Mouse (Mus musculus): ENCODE data around the gene Gm10718.
"Not testable (repeated sequence)": the region's sequence is repeated elsewhere in the genome, so short reads cannot be mapped to it uniquely, and the experiment has no call there.

DNA sequence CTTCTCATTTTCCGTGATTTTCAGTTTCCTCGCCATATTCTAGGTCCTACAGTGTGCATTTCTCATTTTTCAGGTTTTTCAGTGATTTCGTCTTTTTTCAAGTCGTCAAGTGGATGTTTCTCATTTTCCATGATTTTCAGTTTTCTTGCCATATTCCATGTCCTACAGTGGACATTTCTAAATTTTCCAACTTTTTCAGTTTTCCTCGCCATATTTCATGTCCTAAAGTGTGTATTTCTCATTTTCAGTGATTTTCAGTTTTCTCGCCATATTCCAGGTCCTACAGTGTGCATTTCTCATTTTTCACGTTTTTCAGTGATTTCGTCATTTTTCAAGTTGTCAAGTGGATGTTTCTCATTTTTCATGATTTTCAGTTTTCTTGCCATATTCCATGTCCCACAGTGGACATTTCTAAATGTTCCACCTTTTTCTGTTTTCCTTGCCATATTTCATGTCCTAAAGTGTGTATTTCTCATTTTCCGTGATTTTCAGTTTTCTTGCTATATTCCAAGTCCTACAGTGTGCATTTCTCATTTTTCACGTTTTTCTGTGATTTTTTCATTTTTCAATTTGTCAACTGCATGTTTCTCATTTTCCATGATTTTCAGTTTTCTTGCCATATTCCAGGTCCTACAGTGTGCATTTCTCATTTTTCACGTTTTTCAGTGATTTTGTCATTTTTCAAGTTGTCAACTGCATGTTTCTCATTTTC is 21.2 kb upstream of the Gm10718 start:
- not testable (repeated sequence) for TF ChIP-seq CTCF (IDR thresholded peaks at IDR 0.05; ENCODE audit: borderline replicate concordance, insufficient read depth, low read depth, low read length); POLR2A (IDR thresholded peaks at IDR 0.05; ENCODE audit: borderline replicate concordance, insufficient read depth, low read length)
